Mouse (Mus musculus): Measurements from ENCODE around the gene Chd9.

The Chd9 gene

GRCm38 (mm10) chr8:91081911-91082310 lies 253.8 kb downstream of the Chd9 start:
- DNase-seq (ENCODE audit: low read depth, low spot score) = no peak

DNA sequence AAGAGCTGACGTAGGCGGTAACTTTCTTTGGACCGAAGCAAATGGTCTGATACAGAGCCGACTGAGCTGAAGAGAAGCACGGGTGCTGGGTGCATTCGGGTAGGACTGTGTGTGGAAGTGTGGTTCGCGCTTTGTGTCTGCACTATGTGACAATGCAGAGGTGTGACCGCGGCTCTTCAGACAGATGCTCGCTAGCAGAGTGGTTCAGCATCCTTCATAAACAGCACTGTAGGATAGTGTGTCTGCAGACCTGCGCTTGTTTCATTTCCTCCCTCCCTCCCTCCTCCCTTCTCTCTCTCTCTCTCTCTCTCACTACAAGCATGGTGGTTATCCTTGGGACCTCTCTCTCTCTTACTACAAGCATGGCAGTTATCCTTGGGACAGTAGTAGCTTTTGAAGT lies 254.3 kb downstream of the Chd9 start:
- DNase-seq (ENCODE audit: low read depth, low spot score) = no peak

GRCm38 (mm10) chr8:91088452-91088851 lies 260.3 kb downstream of the Chd9 start:
- DNase-seq (ENCODE audit: low read depth, low spot score) = no peak

DNA sequence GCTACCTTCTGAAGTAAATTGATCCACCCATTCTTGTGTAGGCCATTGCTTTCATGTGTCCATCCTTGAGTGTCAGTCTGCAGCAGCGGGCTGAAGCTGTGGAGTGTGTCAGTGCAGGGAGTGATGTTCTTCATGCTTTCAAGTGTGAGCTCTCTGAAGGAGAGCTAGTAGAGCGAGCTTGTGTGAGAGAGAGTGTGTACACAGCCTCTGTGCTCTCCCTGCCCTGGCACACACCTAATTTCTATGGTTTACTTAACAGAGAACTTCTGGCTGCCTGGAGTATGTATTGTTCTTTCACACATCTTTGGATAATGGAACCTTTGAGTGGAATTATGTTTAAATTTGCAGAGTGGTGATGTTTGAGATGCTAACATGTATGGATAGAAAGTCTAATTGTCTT lies 261.4 kb downstream of the Chd9 start:
- no peak for DNase-seq (ENCODE audit: low read depth, low spot score)

DNA sequence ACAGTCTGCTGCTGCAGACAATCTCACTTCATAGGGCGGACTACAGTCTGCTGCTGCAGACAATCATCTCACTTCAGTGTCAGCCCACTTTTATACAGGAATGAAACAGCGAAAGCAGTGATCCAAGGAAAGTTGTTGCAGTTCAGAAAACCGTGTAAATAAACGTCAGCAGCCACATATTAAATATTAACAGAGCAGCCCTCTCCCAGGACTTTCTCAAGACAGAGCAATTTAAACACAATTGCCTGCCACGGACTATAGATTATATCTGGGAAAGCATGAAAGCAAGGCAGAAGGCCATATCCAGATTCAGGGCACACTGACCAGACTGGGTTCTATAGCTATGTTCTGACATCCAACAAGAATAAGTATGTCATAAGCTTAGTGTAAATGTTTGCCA lies 266.0 kb downstream of the Chd9 start:
- no peak for DNase-seq (ENCODE audit: low read depth, low spot score)

- DNase-seq (ENCODE audit: low read depth, low spot score) = no peak
Observed at GRCm38 (mm10) chr8:91098106-91098505, 270.0 kb downstream of the Chd9 start.

Measured in ES-CJ7 (cell line).